Mouse (Mus musculus) forebrain, embryonic 10.5 days (tissue): ENCODE results near the gene Fhl3. TPM values are rescaled to one million over a fixed set of nuclear protein-coding genes. Genes with fewer than 3 reads are reported as not detected.
"Not testable (repeated sequence)": the region's sequence is repeated elsewhere in the genome, so short reads cannot be mapped to it uniquely, and the experiment has no call there.

Experiments used
- DNase-seq: peaks from one replicate; pipeline ENCODE4 v3.0.0-alpha.2; 2017; ENCODE audit warnings: low spot score; ENCODE audit errors: extremely low spot score
- H3K27ac ChIP-seq: fragments of 300-500 bp; sonication (generic); 2 replicates; pipeline ENCODE4 v1.5.1; 2016; ENCODE audit warnings: mild to moderate bottlenecking
- H3K27me3 ChIP-seq: fragments of 300-500 bp; sonication (generic); 2 replicates; pipeline ENCODE4 v1.6.1; 2016; ENCODE audit warnings: mild to moderate bottlenecking; ENCODE audit not compliant: poor library complexity, severe bottlenecking
- H3K36me3 ChIP-seq: fragments of 300-500 bp; sonication (generic); replicated peaks from 2 replicates; pipeline ENCODE4 v1.6.1; 2016; ENCODE audit warnings: mild to moderate bottlenecking, moderate library complexity
- H3K4me1 ChIP-seq: fragments of 300-500 bp; sonication (generic); 2 replicates; pipeline ENCODE4 v1.6.1; 2016
- H3K4me3 ChIP-seq: fragments of 300-500 bp; sonication (generic); 2 replicates; pipeline ENCODE4 v1.5.1; 2016; ENCODE audit warnings: mild to moderate bottlenecking, moderate library complexity
- H3K9me3 ChIP-seq: fragments of 300-500 bp; sonication (generic); 2 replicates; pipeline ENCODE4 v1.6.1; 2016; ENCODE audit warnings: mild to moderate bottlenecking, moderate library complexity
- WGBS: fragments of 180-500 bp; shearing (Covaris S2); methylation state at CpG from one replicate; pipeline ENCODE4 v1.1.7; 2016; 5-methylcytosine and 5-hydroxymethylcytosine counted together
- polyA plus RNA-seq: library from polyadenylated mRNA; unstranded; fragments of >200 nt; fragmentation: Nextera tagmentation; extraction: Ambion mirVana; gene quantifications from 2 replicates; pipeline ENCODE4 v1.2.1, GENCODE M21; 2016

The Fhl3 gene
- polyA plus RNA-seq, 1 experiment from 2014 or later: 5.5 TPM

- Histone ChIP-seq H3K4me1 (peaks cover 94% of the 10 kb centered on the region), H3K27ac (peak overlapping the region; percentile 90)
Measured at GRCm38 (mm10) chr4:124705661-124706269, 5.3 kb downstream of the Fhl3 start.

GRCm38 (mm10) chr4:124707381-124708199 lies 7.1 kb downstream of the Fhl3 start:
- WGBS: 88% methylated on average over 25 of the region's 25 CpGs
- Histone ChIP-seq H3K36me3 (peaks cover 24% of the 10 kb centered on the region), H3K27ac (peak overlapping the region; percentile 88)

More at GRCm38 (mm10) chr4:124705661-124706269, 5.3 kb downstream of the Fhl3 start:
- DNase-seq: no peak
- 92% methylated on average over 23 of the region's 23 CpGs for WGBS
- Histone ChIP-seq H3K9me3 (no peaks in the 10 kb centered on the region), H3K36me3 (peaks cover 24% of the 10 kb centered on the region), H3K4me3 (peak overlapping the region; percentile 5; the same call in 1 of the 2 replicates), H3K27me3 (peaks cover 27% of the 10 kb centered on the region)

GRCm38 (mm10) chr4:124708200-124708517 lies 7.7 kb downstream of the Fhl3 start:
- not testable (repeated sequence) for H3K9me3 ChIP-seq, H3K4me3 ChIP-seq, DNase-seq
- peaks cover 74% of the 10 kb centered on the region for H3K4me1 ChIP-seq
- H3K27ac ChIP-seq: peak overlapping the region; percentile 88
- WGBS: 14% methylated on average over 1 of the region's 1 CpGs
- peaks cover 27% of the 10 kb centered on the region for H3K27me3 ChIP-seq
- peaks cover 24% of the 10 kb centered on the region for H3K36me3 ChIP-seq

More at GRCm38 (mm10) chr4:124707381-124708199, 7.1 kb downstream of the Fhl3 start:
- Histone ChIP-seq H3K4me1 (peaks cover 80% of the 10 kb centered on the region), H3K27me3 (peaks cover 27% of the 10 kb centered on the region)
- H3K9me3 ChIP-seq, H3K4me3 ChIP-seq, DNase-seq: not testable (repeated sequence)

GRCm38 (mm10) chr4:124708518-124709477 lies 8.3 kb downstream of the Fhl3 start:
- Histone ChIP-seq H3K27ac (peak overlapping the region; percentile 88), H3K27me3 (peaks cover 27% of the 10 kb centered on the region), H3K4me3 (peak overlapping the region; percentile 47), H3K36me3 (peaks cover 24% of the 10 kb centered on the region), H3K9me3 (no peaks in the 10 kb centered on the region), H3K4me1 (peaks cover 68% of the 10 kb centered on the region)
- DNase-seq: peak; percentile 84
- WGBS: 2% methylated on average over 41 of the region's 41 CpGs

- DNase-seq: peak; percentile 60
- no peaks in the 10 kb centered on the region for H3K9me3 ChIP-seq
- peaks cover 61% of the 10 kb centered on the region for H3K4me1 ChIP-seq
- peaks cover 27% of the 10 kb centered on the region for H3K27me3 ChIP-seq
- peaks cover 24% of the 10 kb centered on the region for H3K36me3 ChIP-seq
- peak overlapping the region; percentile 47 for H3K4me3 ChIP-seq
- WGBS: 3% methylated on average over 18 of the region's 18 CpGs
- peak overlapping the region; percentile 88 for H3K27ac ChIP-seq
Measured at GRCm38 (mm10) chr4:124709961-124710446, 9.5 kb downstream of the Fhl3 start.

- Histone ChIP-seq H3K36me3 (peaks cover 21% of the 10 kb centered on the region), H3K27me3 (peaks cover 21% of the 10 kb centered on the region), H3K4me1 (peaks cover 61% of the 10 kb centered on the region), H3K4me3 (no peak overlapping the region), H3K9me3 (no peaks in the 10 kb centered on the region), H3K27ac (0 out of 2 replicates have a peak overlapping the region, but pooled peaks have one; percentile 7)
- peak; percentile 42 for DNase-seq
- 12% methylated on average over 5 of the region's 5 CpGs for WGBS
Measured at GRCm38 (mm10) chr4:124710776-124711291, 10.3 kb downstream of the Fhl3 start.

GRCm38 (mm10) chr4:124712618-124713017 lies 12.1 kb downstream of the Fhl3 start:
- Histone ChIP-seq H3K4me1 (peaks cover 57% of the 10 kb centered on the region), H3K36me3 (peaks cover 23% of the 10 kb centered on the region), H3K9me3 (no peaks in the 10 kb centered on the region), H3K27me3 (peaks cover 11% of the 10 kb centered on the region), H3K27ac (no peak overlapping the region), H3K4me3 (no peak overlapping the region)
- 85% methylated on average over 6 of the region's 6 CpGs for WGBS
- no peak for DNase-seq

- not testable (repeated sequence) for DNase-seq, H3K4me3 ChIP-seq, H3K9me3 ChIP-seq, H3K27me3 ChIP-seq, H3K27ac ChIP-seq
- 75% methylated on average over 5 of the region's 5 CpGs for WGBS
- Histone ChIP-seq H3K36me3 (peaks cover 33% of the 10 kb centered on the region), H3K4me1 (peaks cover 45% of the 10 kb centered on the region)
Measured at GRCm38 (mm10) chr4:124713850-124714249, 13.3 kb downstream of the Fhl3 start.

- DNase-seq: peak; percentile 97
- Histone ChIP-seq H3K27me3 (peaks cover under 1% of the 10 kb centered on the region; the same call in 1 of the 2 replicates), H3K4me3 (peak within 1 kb of the TSS; percentile 92), H3K4me1 (peaks cover 35% of the 10 kb centered on the region), H3K27ac (peak within 1 kb of the TSS; percentile 89), H3K36me3 (peaks cover 42% of the 10 kb centered on the region), H3K9me3 (no peaks in the 10 kb centered on the region)
- WGBS: under 1% methylated on average over 57 of the region's 57 CpGs
Measured at GRCm38 (mm10) chr4:124714545-124715481, 14.3 kb downstream of the Fhl3 start, which contains the start of gene Sf3a3. Sf3a3 (plus strand) TSS chr4:124714776.

- H3K9me3 ChIP-seq: no peaks in the 10 kb centered on the region
- peaks cover 21% of the 10 kb centered on the region for H3K4me1 ChIP-seq
- H3K4me3 ChIP-seq: no peak overlapping the region
- H3K27me3 ChIP-seq: no peaks in the 10 kb centered on the region
- H3K27ac ChIP-seq: no peak overlapping the region
- no peak for DNase-seq
- 93% methylated on average over 4 of the region's 4 CpGs for WGBS
- H3K36me3 ChIP-seq: peaks cover 85% of the 10 kb centered on the region
Measured at GRCm38 (mm10) chr4:124719101-124719500, 18.6 kb downstream of the Fhl3 start.

- no peak for DNase-seq
- Histone ChIP-seq H3K9me3 (no peaks in the 10 kb centered on the region), H3K27ac (no peak overlapping the region), H3K4me3 (no peak overlapping the region), H3K36me3 (peaks cover 100% of the 10 kb centered on the region), H3K4me1 (no peaks in the 10 kb centered on the region), H3K27me3 (no peaks in the 10 kb centered on the region)
- 91% methylated on average over 6 of the region's 6 CpGs for WGBS
Measured at GRCm38 (mm10) chr4:124726121-124726520, 25.6 kb downstream of the Fhl3 start.
